ENCODE assay signal across 8 mouse cellular contexts in the genomic region with DNA sequence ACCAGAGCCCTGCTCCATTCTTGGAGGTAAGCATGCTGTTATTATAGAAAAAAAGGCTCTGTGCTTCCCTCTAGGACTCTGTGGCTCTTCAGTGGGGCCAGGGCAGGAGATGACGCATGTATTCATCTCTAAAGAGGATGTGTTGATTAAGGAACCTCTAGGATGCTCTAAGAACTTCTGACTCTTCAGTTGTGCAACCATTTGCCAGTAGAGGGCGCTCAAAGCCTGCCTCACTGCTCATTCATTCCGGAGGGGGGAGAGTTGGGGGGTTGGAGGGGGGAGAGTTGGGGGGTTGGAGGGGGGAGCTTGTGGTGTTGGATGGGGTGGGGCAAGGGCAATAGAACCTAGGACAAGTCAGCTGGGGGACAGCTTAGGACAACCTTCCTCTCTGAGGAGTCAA. TPM values are rescaled to one million over a fixed set of nuclear protein-coding genes. Genes with fewer than 3 reads are reported as not detected.
DNase-seq lines count a peak whose midpoint lies in the region; ATAC-seq and TF ChIP-seq lines count a peak whose summit lies in the region.

No protein-coding gene starts in this region.

- DNase-seq in hindbrain, embryonic 14.5 days (ENCODE audit: low spot score): peak; percentile 64
- peak; percentile 67 for DNase-seq in 416B (ENCODE audit: low read depth)
- peak; percentile 72 for DNase-seq in cerebellum, adult 9-10 months
- DNase-seq in kidney, postnatal 36 days: peak; percentile 21 to 75
- peak; percentile 69 for DNase-seq in retina, adult 2 months (ENCODE audit: low read depth, low spot score)

- no peak for ATAC-seq in hindbrain, embryonic 14.5 days (ENCODE audit: low FRiP score)
- no peak for ATAC-seq in hindbrain, embryonic 12.5 days (ENCODE audit: low FRiP score)
- no peak for ATAC-seq in inflammation-experienced regulatory T-cells, adult 6 months

- no peaks in the 10 kb centered on the region for H3K36me3 ChIP-seq in hindbrain, embryonic 14.5 days (replicated peaks; ENCODE audit: control insufficient read depth, insufficient read depth)
- H3K36me3 ChIP-seq in hindbrain, embryonic 12.5 days: no peaks in the 10 kb centered on the region
- H3K36me3 ChIP-seq in E14TG2a.4 (ENCODE audit: insufficient read depth, low read length): no peaks in the 10 kb centered on the region

- H3K4me2 ChIP-seq in hindbrain, embryonic 14.5 days (replicated peaks): no peak overlapping the region
- H3K4me2 ChIP-seq in hindbrain, embryonic 12.5 days (replicated peaks): no peak overlapping the region

- H3K4me3 ChIP-seq in hindbrain, embryonic 14.5 days (replicated peaks; ENCODE audit: low read length): no peak overlapping the region
- H3K4me3 ChIP-seq in hindbrain, embryonic 12.5 days: no peak overlapping the region
- no peak overlapping the region for H3K4me3 ChIP-seq in E14TG2a.4 (replicated peaks; ENCODE audit: low read length)

- H3K4me1 ChIP-seq in hindbrain, embryonic 14.5 days (replicated peaks; ENCODE audit: control insufficient read depth, insufficient read depth, low read length): peaks cover 2% of the 10 kb centered on the region
- peaks cover 9% of the 10 kb centered on the region for H3K4me1 ChIP-seq in hindbrain, embryonic 12.5 days
- H3K4me1 ChIP-seq in E14TG2a.4 (replicated peaks; ENCODE audit: low read depth, low read length): peaks cover 17% of the 10 kb centered on the region

- 0% methylated on average over 3 of the region's 3 CpGs for WGBS in hindbrain, embryonic 14.5 days
- 3% methylated on average over 3 of the region's 3 CpGs for WGBS in hindbrain, embryonic 12.5 days

- H3K9me3 ChIP-seq in hindbrain, embryonic 14.5 days (ENCODE audit: control insufficient read depth, low read length): no peaks in the 10 kb centered on the region
- H3K9me3 ChIP-seq in hindbrain, embryonic 12.5 days (replicated peaks): no peaks in the 10 kb centered on the region
- H3K9me3 ChIP-seq in E14TG2a.4 (ENCODE audit: low read length): no peaks in the 10 kb centered on the region

- no peak overlapping the region for H3K9ac ChIP-seq in hindbrain, embryonic 14.5 days
- H3K9ac ChIP-seq in hindbrain, embryonic 12.5 days: no peak overlapping the region

- H3K27me3 ChIP-seq in hindbrain, embryonic 14.5 days (ENCODE audit: control insufficient read depth, insufficient read depth, low read length): 0 out of 2 replicates have a peak, but pooled peaks cover 15% of the 10 kb centered on the region
- H3K27me3 ChIP-seq in hindbrain, embryonic 12.5 days: peaks cover 30% of the 10 kb centered on the region
- H3K27me3 ChIP-seq in E14TG2a.4 (ENCODE audit: insufficient read depth, low read length): peaks cover 55% of the 10 kb centered on the region

- TF ChIP-seq CTCF in E14TG2a.4 (conservative IDR thresholded peaks at IDR 0.05; ENCODE audit: low read length): peak; percentile 53

- H3K27ac ChIP-seq in hindbrain, embryonic 14.5 days: no peak overlapping the region
- H3K27ac ChIP-seq in hindbrain, embryonic 12.5 days: no peak overlapping the region

RNA-seq across cellular contexts. Expression of gene Ntng2, which starts 52.9 kb away (rescaled TPM):
- polyA plus RNA-seq in hindbrain, embryonic 14.5 days (2014; fragmentation: Nextera tagmentation; extraction: Ambion mirVana): 2.9 and 3.9 TPM in 2 replicates
- 2.6 and 3.1 TPM in 2 replicates for polyA plus RNA-seq in hindbrain, embryonic 12.5 days (2016; fragmentation: Nextera tagmentation; extraction: Ambion mirVana)
- 1 to 10 TPM; 2.7 to 3.4 (median 2.9) TPM for polyA plus RNA-seq in inflammation-experienced regulatory T-cells, adult 6 months (2017; shearing (Covaris generic))
